Mouse (Mus musculus) lung, embryonic 14.5 days (tissue): ENCODE results near the gene Gm20916. TPM values are rescaled to one million over a fixed set of nuclear protein-coding genes. Genes with fewer than 3 reads are reported as not detected.
"Not testable (repeated sequence)": the region's sequence is repeated elsewhere in the genome, so short reads cannot be mapped to it uniquely, and the experiment has no call there.

ENCODE experiments used
- ATAC-seq: fragments of 200-750 bp; cut with Nextera tagmentation; 2 replicates; pipeline ENCODE4 v1.8.0; 2017; ENCODE audit warnings: mild to moderate bottlenecking, moderate TSS enrichment, moderate library complexity; ENCODE audit not compliant: insufficient read depth
- DNase-seq: peaks from one replicate; pipeline ENCODE4 v3.0.0-alpha.2; 2015
- H3K27ac ChIP-seq: fragments of 300-500 bp; sonication (generic); 2 replicates; pipeline ENCODE4 v1.5.1; 2014; ENCODE audit warnings: low read depth, mild to moderate bottlenecking, moderate library complexity
- H3K27me3 ChIP-seq: fragments of 300-500 bp; sonication (generic); 2 replicates; pipeline ENCODE4 v1.6.1; 2014; ENCODE audit warnings: low read length, control low read depth; ENCODE audit not compliant: insufficient read depth
- H3K36me3 ChIP-seq: fragments of 300-500 bp; sonication (generic); 2 replicates; pipeline ENCODE4 v1.6.1; 2014; ENCODE audit warnings: control low read depth; ENCODE audit not compliant: insufficient read depth
- H3K4me1 ChIP-seq: fragments of 300-500 bp; sonication (generic); 2 replicates; pipeline ENCODE4 v1.6.1; 2014; ENCODE audit warnings: antibody characterized with exemption, control low read depth; ENCODE audit not compliant: insufficient read depth
- H3K4me2 ChIP-seq: fragments of 300-500 bp; sonication (generic); 2 replicates; pipeline ENCODE4 v1.6.1; 2014; ENCODE audit warnings: mild to moderate bottlenecking
- H3K4me3 ChIP-seq: fragments of 300-500 bp; sonication (generic); 2 replicates; pipeline ENCODE4 v1.5.1; 2014; ENCODE audit warnings: low read depth, low read length
- H3K9ac ChIP-seq: fragments of 300-500 bp; sonication (generic); 2 replicates; pipeline ENCODE4 v1.6.1; 2014
- H3K9me3 ChIP-seq: fragments of 300-500 bp; sonication (generic); 2 replicates; pipeline ENCODE4 v1.6.1; 2016; ENCODE audit warnings: low read depth, low read length, control low read depth
- WGBS: fragments of 180-500 bp; shearing (Covaris S2); extraction: QIAGEN DNeasy Blood & Tissue Kit; methylation state at CpG from one replicate; pipeline ENCODE4 v1.1.7; 2014; 5-methylcytosine and 5-hydroxymethylcytosine counted together
- polyA plus RNA-seq: library from polyadenylated mRNA; unstranded; fragments of >200 nt; fragmentation: Nextera tagmentation; extraction: Ambion mirVana; gene quantifications from 2 replicates; pipeline ENCODE4 v1.2.1, GENCODE M21; 2014

Gene Gm20916
- not detected in 2 replicates for polyA plus RNA-seq

GRCm38 (mm10) chrY:79319265-79319664 is at the start of gene Gm20916:
TSS of gene Gm20916 (plus strand) at chrY:79319565.
- not testable (repeated sequence) for H3K27me3 ChIP-seq, H3K9ac ChIP-seq, DNase-seq, H3K36me3 ChIP-seq, H3K4me1 ChIP-seq, ATAC-seq, H3K4me3 ChIP-seq, H3K27ac ChIP-seq, H3K9me3 ChIP-seq, H3K4me2 ChIP-seq
- no CpG with 5 or more reads among the region's 6 CpGs for WGBS

Other genes with a start within 250 kb of the Gm20916 start
- not detected in 2 replicates for gene Gm20917, start 168.4 kb upstream of the Gm20916 start, polyA plus RNA-seq